Mouse (Mus musculus) urinary bladder, postnatal 4 days (tissue): ENCODE results near the gene Gm960.

ENCODE experiments used
- DNase-seq, 2 experiments: peaks; one replicate each; pipeline ENCODE4 v3.0.0; 2021 to 2022; ENCODE audit warnings: low spot score in 2 of 2

Gm960 gene

GRCm38 (mm10) chr19:4698205-4698677 lies at the start of gene Gm960:
Gene Gm960, minus strand, starts transcription at chr19:4698668.
- peak; percentile 68 to 73 for DNase-seq

DNA sequence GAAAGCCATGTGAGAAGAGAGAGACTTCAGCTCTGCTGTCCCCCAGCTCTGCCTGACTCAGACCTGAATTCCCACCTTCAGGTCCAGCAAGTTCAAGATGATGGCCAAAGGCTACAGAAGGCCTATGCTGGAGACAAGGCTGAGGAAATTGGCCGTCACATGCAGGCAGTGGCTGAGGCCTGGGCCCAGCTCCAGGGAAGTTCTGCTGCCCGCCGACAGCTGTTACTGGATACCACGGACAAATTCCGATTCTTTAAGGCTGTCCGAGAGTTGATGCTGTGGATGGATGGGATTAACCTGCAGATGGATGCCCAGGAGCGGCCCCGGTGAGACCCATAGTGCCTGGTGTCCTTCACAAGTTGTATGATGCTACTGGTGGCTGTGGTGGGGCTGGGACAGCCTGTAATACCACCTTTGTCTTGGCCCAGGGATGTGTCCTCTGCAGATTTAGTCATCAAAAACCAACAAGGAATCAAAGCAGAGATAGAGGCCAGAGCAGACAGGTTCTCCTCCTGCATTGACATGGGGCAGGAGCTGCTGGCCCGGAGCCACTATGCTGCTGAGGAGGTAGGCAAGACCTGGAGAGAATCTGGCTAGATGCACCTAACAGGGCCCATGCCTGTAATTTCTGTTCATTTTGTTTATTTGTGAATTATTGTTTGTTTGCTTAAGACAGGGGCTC lies 49.3 kb upstream of the Gm960 start:
- peak in 1 of 2 experiments; percentile 54 for DNase-seq

DNA sequence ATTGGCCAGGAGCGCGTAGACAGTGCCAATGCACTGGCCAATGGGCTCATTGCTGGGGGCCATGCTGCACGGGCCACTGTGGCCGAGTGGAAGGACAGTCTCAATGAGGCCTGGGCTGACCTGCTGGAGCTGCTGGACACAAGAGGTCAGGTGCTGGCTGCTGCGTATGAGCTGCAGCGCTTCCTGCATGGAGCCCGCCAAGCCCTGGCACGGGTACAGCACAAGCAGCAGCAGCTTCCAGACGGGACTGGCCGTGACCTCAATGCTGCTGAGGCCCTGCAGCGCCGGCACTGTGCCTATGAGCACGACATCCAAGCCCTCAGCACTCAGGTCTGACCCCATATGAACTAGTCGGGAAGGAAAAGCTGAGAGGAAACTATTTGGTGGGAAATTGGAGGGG lies 48.1 kb upstream of the Gm960 start:
- peak in 1 of 2 experiments; percentile 57 for DNase-seq

DNA sequence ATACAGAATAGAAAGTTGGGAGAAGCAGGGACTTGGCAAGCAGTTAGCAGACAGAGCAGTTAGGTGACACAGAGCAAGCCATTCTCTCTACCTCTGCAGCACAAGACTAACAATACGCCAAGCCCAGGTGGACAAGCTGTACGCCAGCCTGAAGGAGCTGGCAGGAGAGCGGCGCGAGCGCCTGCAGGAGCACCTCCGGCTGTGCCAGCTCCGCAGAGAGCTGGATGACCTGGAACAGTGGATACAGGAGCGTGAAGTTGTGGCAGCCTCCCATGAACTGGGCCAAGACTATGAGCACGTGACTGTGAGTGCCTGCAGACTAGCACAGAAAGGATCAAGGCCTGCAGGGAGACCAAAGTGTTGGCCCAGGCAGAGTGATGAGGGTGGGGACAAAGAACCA lies 47.2 kb upstream of the Gm960 start:
- peak in 1 of 2 experiments; percentile 53 for DNase-seq

GRCm38 (mm10) chr19:4745057-4745456 lies 46.6 kb upstream of the Gm960 start:
- DNase-seq = peak in 1 of 2 experiments; percentile 61

DNA sequence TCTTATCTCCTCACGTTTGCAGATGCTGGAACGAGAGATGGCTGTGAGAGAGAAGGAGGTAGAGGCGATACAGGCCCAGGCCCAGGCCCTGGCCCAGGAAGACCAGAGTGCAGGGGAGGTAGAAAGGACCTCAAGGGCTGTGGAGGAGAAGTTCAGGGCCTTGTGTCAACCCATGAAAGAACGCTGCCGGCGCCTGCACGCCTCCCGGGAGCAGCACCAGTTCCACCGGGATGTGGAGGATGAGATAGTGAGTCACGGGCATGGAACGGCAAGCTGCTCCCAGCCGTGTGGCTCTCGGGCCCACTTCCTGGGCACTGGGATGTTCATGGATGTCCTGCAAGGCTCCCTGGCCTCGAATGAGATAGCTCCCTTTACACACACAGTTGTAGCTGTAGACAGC lies 45.6 kb upstream of the Gm960 start:
- peak in 1 of 2 experiments; percentile 55 for DNase-seq

GRCm38 (mm10) chr19:4743524-4743923 lies 45.1 kb upstream of the Gm960 start:
- DNase-seq = peak in 1 of 2 experiments; percentile 52

- DNase-seq = peak in 1 of 2 experiments; percentile 53
These were observed 43.8 kb upstream of the Gm960 start for GRCm38 (mm10) chr19:4742229-4742628.

DNA sequence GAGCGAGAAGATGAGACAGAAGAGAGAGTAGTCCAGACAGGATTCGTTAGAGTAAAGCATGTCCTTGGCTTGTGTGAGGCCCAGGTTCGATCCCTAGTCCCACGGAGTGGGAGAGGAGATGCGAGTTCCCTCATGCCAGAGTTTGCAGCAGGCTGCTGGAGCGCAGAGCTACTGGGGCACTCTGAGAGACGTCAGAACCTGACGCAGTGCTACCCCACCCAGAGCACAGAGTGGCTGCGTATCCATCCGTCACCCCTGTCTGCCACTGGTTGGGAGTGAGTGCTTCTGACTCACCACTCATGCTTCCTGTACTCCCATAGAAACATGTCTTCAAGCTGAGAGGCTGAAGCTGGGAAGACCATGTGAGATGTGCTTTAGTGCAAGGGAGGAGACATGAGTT lies 43.0 kb upstream of the Gm960 start:
- no peak for DNase-seq

- DNase-seq = peak in 1 of 2 experiments; percentile 43
These were observed 41.3 kb upstream of the Gm960 start for GRCm38 (mm10) chr19:4739762-4740161.

DNA sequence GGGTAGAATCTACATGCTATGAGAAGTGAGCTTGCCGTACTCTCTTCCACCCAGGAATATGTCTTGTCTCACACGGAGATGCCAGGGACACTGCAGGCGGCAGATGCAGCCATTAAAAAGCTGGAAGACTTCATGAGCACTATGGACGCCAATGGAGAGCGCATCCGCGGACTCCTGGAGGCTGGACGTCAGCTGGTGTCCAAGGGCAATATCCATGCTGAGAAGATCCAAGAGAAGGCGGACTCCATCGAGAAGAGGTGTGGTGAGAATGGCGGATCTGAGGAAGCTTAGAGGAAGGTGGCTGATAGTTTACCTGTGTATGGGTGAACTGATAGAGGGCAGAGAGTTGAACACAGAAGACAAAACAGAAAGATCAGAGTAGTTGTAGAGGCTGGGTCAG lies 40.6 kb upstream of the Gm960 start:
- peak in 1 of 2 experiments; percentile 44 for DNase-seq

GRCm38 (mm10) chr19:4737866-4738265 lies 39.4 kb upstream of the Gm960 start:
- no peak for DNase-seq

- DNase-seq = no peak
These were observed 34.6 kb upstream of the Gm960 start for GRCm38 (mm10) chr19:4733052-4733451.

DNA sequence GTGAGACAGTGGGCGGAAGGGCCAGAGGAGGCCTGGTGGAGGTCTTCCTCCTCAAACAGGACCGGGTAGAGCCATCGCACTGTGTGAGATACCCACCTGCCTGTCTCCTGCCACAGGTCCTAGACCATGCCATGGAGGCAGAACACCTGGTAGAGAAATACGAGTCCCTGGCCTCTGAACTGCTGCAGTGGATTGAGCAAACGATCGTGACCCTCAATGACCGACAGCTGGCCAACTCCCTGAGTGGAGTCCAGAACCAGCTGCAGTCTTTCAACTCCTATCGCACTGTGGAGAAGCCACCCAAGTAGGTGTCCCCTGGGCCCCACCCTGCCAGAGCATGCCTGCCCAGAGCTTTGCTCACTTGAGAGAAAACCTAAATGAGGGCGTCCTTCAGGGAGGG lies 30.7 kb upstream of the Gm960 start:
- no peak for DNase-seq

DNA sequence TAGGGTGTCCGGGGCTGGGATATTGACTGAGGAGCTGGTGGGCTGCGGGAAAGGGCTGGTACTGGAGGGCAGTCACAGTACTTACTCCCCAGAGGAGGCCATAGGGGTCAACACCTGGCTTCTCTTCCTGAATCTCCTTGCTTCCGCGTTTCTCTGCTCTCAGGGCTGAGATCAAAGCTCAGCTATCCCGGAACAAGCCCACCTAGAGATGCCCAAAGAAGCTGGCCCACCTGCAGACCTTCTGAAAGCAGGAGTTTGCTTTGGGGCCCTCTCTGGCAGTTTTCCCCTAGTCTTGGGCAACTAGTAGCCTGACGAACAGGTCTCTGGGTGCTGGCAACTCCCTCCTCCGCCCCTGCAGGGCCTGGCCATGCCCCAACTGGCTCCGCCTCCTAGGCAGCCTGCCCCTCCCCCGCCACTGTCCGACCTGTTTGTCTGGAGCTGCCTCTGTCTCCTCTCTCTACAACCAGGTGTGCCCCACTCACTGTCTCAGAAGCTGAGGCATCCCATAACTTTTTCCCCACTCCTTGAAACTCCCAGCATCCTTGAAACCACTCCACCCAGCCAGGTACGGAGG lies 22.3 kb upstream of the Gm960 start:
- DNase-seq = peak; percentile 61 to 74

GRCm38 (mm10) chr19:4720112-4720511 lies 21.6 kb upstream of the Gm960 start:
- DNase-seq = no peak

GRCm38 (mm10) chr19:4719351-4719764 lies 20.9 kb upstream of the Gm960 start:
- DNase-seq = peak in 1 of 2 experiments; percentile 34

DNA sequence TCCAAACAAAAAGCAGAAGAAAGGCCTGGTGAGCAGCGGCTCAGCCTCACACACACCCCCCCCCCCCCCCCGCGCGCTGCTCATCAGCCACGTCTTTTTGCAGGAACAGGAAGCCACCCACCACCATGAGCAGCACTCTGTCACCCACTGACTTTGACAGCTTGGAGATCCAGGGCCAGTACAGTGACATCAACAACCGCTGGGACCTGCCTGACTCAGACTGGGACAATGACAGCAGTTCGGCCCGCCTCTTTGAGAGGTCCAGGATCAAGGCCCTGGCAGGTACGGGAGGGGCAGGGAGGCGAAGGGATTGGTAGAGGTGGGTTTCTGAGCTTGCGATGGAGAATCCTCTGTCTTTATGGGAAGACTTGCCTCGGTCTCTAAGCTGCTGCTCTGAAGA lies 20.2 kb upstream of the Gm960 start:
- no peak for DNase-seq

DNA sequence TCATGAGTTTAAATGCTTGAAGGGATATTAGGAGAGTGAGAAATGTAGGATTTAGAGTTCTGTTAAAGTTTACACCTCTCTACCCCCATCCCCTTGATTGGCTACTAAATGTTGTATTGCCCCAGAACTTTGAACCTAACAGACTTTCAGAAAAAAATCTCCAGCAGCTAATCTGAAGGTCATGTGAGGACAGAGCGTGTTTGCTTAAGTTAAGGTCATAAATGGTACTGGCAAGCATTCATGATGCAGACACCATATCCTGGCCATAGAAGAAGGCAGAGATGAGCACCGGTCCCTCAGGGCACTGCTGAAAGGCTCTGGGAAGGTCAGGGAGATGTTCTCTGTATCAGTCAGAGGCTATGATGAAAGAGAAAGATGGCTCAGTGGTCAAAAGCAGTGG lies 18.8 kb upstream of the Gm960 start:
- no peak for DNase-seq

DNA sequence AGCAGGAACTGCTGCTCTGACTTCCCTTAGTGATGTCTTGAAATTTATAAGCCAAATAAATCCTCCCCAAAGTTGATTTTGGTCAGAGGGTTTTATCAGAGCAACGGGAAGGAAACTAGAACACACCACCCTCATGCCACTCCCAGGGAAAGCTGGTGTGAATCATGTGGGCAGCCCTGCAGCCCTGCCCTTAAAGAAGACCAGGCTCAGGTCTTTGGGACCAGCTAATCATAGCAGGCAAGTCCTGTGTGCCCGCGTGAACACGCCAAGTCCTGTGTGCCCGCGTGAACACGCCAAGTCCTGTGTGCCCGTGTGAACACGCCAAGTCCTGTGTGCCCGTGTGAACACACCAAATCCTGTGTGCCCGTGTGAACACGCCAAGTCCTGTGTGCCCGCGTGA lies 18.3 kb upstream of the Gm960 start:
- DNase-seq = no peak

GRCm38 (mm10) chr19:4713886-4714285 lies 15.4 kb upstream of the Gm960 start:
- DNase-seq = no peak

DNA sequence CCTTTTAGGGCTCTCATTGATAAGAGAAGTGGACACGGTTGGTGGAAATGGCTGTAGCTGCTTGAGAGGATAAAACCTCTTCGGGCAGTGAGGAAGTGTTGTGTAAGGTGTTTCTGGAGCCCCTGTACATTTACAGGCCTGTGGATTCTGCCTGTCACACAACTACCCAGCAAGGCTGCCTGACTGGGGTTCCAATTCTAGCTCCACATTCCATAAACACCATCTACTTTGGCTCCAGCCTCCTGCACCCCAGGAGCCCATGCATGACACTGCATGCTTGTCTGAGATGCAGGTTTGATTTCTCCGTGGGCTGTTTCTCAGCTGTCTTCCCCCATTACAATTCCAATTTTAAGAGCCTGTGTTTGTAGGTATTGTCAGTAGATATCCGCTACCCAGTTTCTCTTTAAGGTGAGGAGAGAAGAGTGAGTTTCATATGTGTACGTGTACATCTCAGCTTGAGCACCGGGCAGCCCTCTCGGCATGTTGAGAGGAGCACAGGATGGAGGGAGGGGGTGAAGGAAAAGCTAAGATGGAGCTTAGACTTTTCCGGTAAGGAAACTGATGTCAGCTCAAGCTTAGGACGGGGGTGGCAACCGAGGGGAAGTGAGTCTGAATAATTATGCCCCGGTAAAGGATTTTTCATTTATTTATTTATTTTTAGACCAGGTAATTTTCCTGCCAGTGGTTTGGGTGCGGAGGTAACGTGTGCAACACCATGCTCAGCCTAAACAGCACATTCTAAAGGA lies 14.5 kb upstream of the Gm960 start:
- peak in 1 of 2 experiments; percentile 35 for DNase-seq
